Mouse (Mus musculus) heart, embryonic 10.5 days (tissue): ENCODE measurements around the gene Naif1. TPM values are rescaled to one million over a fixed set of nuclear protein-coding genes. Genes with fewer than 3 reads are reported as not detected.

ENCODE experiments used
- DNase-seq: peaks from one replicate; pipeline ENCODE4 v3.0.0-alpha.2; 2017; ENCODE audit warnings: low spot score
- H3K27ac ChIP-seq: fragments of 300-500 bp; sonication (generic); 2 replicates; pipeline ENCODE4 v1.5.1; 2016; ENCODE audit warnings: mild to moderate bottlenecking
- H3K27me3 ChIP-seq: fragments of 300-500 bp; sonication (generic); 2 replicates; pipeline ENCODE4 v1.6.1; 2016; ENCODE audit warnings: mild to moderate bottlenecking; ENCODE audit not compliant: poor library complexity, insufficient read depth, severe bottlenecking
- H3K36me3 ChIP-seq: fragments of 300-500 bp; sonication (generic); 2 replicates; pipeline ENCODE4 v1.6.1; 2016; ENCODE audit warnings: mild to moderate bottlenecking, moderate library complexity
- H3K4me1 ChIP-seq: fragments of 300-500 bp; sonication (generic); 2 replicates; pipeline ENCODE4 v1.6.1; 2016; ENCODE audit warnings: mild to moderate bottlenecking
- H3K4me3 ChIP-seq: fragments of 300-500 bp; sonication (generic); 2 replicates; pipeline ENCODE4 v1.5.1; 2016; ENCODE audit warnings: mild to moderate bottlenecking, moderate library complexity
- H3K9me3 ChIP-seq: fragments of 300-500 bp; sonication (generic); 2 replicates; pipeline ENCODE4 v1.6.1; 2016; ENCODE audit warnings: mild to moderate bottlenecking, moderate library complexity
- WGBS: fragments of 180-500 bp; shearing (Covaris S2); methylation state at CpG from one replicate; pipeline ENCODE4 v1.1.7; 2016; 5-methylcytosine and 5-hydroxymethylcytosine counted together
- polyA plus RNA-seq: library from polyadenylated mRNA; unstranded; fragments of >200 nt; fragmentation: Nextera tagmentation; extraction: Ambion mirVana; gene quantifications from 2 replicates; pipeline ENCODE4 v1.2.1, GENCODE M21; 2016

Gene Naif1
- polyA plus RNA-seq, 1 experiment from 2014 or later = 5.5 TPM

DNA sequence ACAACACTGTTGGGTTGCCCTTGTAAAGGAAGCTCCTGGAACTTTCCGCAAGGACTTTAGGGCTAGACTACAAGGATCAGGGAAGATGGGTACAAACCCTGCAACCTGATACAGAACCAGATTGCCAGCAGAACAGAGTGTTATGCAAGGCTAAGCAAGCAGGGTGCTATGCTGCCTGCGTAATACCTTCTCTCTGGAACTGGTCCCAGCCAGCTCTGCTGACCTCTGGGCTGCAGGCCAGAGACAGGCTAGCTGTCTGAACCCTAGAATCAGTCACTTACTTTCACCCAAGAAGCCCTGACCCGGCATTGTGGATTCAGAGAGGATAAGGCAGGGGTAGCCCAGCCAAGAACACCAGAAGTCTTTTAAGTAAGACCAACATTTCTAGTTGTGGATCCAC is 30.9 kb upstream of the Naif1 start:
- Histone ChIP-seq H3K36me3 (peaks cover 72% of the 10 kb centered on the region), H3K4me3 (no peak overlapping the region), H3K4me1 (peaks cover 32% of the 10 kb centered on the region), H3K27me3 (no peaks in the 10 kb centered on the region), H3K27ac (no peak overlapping the region), H3K9me3 (no peaks in the 10 kb centered on the region)
- DNase-seq = no peak
- 89% methylated on average over 3 of the region's 3 CpGs for WGBS

DNA sequence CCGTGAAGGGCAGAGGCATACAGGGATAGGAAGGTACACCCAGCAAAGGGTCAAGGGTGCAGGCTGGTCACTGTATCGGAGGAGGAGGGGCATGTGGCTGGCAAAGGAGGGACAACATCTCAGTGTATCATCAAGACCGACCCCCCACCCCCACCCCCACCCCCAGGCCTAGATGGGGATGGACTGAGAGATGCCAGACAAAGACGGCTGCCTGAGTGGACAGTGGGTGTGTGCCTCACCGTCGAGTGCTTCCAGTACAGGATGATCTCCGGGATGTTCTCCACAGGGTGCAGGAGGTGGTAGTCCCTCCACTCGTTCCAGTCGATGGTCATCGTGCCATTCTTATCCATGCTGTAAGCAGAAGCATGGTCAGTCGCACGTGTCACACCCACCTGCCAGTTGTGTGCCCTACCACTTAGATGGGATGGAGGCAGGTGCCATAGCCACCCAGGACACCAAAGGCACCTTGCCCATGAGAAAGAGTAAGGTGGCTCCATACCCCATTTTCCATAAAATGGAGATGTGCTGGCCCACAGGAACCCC is 30.1 kb upstream of the Naif1 start:
- no peaks in the 10 kb centered on the region for H3K9me3 ChIP-seq
- H3K27ac ChIP-seq = no peak overlapping the region
- H3K27me3 ChIP-seq = no peaks in the 10 kb centered on the region
- no peak for DNase-seq
- 90% methylated on average over 12 of the region's 12 CpGs for WGBS
- peaks cover 64% of the 10 kb centered on the region for H3K36me3 ChIP-seq
- peaks cover 39% of the 10 kb centered on the region for H3K4me1 ChIP-seq
- H3K4me3 ChIP-seq = no peak overlapping the region

DNA sequence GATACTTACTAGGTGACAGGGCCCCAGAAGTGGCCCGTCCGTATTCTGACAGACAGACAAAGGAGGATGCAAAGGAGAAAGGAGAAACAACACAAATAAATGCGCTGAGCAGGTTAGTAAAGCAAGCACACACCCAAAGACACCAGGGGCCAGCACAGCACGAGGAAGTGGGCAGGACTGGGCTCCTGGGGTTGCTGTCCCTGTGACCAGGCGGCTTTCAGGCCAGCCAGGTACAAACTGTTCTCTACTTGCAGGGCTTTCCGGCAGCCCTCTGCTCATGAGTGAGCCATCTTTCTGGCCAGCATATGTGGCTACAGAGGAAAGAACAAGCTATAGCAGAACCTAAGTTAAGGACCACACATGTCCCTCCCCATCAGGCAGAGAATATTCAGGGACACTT is 29.6 kb upstream of the Naif1 start:
- no peaks in the 10 kb centered on the region for H3K9me3 ChIP-seq
- H3K4me1 ChIP-seq = peaks cover 44% of the 10 kb centered on the region
- no peak overlapping the region for H3K27ac ChIP-seq
- WGBS = 83% methylated on average over 6 of the region's 6 CpGs
- H3K27me3 ChIP-seq = no peaks in the 10 kb centered on the region
- peaks cover 59% of the 10 kb centered on the region for H3K36me3 ChIP-seq
- DNase-seq = no peak
- H3K4me3 ChIP-seq = no peak overlapping the region

DNA sequence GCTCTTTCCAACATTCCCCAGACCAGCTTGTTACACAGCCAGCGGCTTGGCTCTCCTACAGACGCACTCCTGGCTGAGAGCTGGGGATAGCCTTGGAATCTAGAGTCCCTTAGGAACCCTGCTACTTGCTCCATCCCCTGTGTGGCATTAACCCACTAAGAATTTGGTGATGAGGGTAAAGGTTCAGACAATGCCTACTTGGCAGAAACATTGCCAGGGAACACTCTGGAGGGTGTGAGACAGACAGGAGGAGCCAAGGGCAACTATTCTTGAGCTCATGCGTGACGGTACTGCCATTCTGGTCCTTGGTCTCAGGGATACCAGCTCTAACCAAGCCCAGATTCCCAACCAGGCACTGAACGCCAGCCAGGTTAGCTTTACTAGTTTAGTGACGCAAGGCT is 28.4 kb upstream of the Naif1 start:
- Histone ChIP-seq H3K36me3 (peaks cover 47% of the 10 kb centered on the region), H3K9me3 (no peaks in the 10 kb centered on the region), H3K4me1 (peaks cover 46% of the 10 kb centered on the region), H3K4me3 (no peak overlapping the region), H3K27me3 (no peaks in the 10 kb centered on the region), H3K27ac (no peak overlapping the region)
- 90% methylated on average over 6 of the region's 6 CpGs for WGBS
- DNase-seq = no peak

DNA sequence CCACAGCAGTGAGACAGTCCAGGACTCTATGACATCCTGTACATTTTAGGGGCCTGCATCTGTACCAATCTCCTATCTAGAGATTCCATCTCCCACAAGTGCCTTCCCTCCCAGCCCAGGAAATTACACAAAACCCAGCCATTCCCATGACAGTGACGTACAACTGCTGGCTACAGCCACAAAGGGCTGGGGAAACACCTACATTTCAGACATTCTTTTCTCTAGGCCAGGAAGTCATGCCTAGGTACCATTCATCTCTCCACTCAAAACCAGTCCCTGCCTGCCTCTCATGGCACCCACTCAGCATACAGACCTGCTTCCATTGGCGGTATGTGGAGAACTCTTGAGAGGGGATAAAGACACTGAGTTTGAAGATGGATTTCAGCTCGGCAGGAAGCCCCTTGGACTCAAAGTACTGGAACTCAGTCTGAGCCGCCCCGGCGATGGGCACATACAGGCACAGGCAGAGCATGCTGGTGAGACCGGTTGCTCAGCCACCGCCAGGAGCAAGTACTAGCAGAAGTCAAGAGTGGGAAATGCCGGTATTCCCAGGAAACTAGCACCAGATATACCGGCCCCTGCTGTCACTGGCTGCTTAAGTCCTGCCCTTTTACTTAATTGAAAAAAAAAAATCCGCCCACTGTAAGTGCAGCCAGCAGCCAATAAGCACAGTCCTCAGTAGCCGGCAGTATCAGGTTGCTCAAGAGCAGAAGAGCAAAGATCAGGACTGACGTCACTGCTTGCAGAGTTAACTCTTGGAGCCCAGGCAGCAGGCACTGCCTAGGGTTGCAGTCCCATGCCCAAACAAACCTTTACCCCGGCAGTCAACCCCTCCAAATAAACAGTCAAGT is 26.6 kb upstream of the Naif1 start:
- 1% methylated on average over 14 of the region's 14 CpGs for WGBS
- Histone ChIP-seq H3K4me1 (peaks cover 61% of the 10 kb centered on the region), H3K27me3 (no peaks in the 10 kb centered on the region), H3K9me3 (no peaks in the 10 kb centered on the region), H3K27ac (peak overlapping the region; percentile 84), H3K4me3 (peak overlapping the region; percentile 63), H3K36me3 (peaks cover 29% of the 10 kb centered on the region)
- peak; percentile 93 for DNase-seq

DNA sequence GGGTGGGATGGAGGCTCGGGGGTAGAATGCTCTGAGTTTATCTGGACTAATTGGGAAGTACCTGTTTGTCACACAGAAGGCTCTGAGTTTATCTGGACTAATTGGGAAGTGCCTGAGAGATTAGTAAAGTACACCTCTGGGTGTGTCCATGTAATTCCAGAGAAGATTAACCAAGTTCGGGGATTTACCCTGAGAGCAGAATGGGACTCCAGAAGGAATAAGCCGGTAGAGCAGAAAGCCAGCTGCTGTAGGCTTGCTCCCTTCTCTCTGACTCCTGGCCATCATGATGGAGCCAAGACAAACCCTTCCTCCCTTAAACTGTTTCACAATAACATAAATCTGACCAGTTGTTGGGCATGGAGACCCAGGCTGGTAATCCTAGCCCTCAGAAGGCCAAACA is 25.5 kb upstream of the Naif1 start:
- no peak for DNase-seq
- Histone ChIP-seq H3K4me3 (no peak overlapping the region), H3K36me3 (peaks cover 18% of the 10 kb centered on the region), H3K27me3 (no peaks in the 10 kb centered on the region), H3K9me3 (no peaks in the 10 kb centered on the region), H3K4me1 (peaks cover 69% of the 10 kb centered on the region), H3K27ac (peak overlapping the region; percentile 84)
- WGBS = 40% methylated on average over 3 of the region's 3 CpGs

DNA sequence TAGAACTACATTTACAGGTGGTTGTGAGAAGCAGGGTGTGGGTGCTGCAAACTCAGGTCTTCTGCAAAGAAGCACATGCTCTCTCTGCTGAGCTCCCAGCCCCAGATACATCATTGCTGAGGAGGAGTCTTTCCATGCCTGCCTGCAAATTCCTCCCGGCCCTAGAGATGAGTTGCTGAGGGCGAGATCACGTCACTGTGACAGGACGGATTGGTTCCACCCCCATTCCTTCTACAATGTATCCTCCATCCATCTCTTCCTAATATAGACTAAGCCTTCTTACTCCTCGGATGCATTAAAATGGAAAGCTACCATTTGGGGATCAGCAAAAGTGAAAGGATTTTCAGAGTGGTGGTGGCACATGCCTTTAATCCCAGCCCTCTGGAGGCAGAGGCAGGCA is 24.7 kb upstream of the Naif1 start:
- DNase-seq = no peak
- Histone ChIP-seq H3K4me3 (no peak overlapping the region), H3K9me3 (no peaks in the 10 kb centered on the region), H3K4me1 (peaks cover 76% of the 10 kb centered on the region), H3K27me3 (no peaks in the 10 kb centered on the region), H3K36me3 (peaks cover 10% of the 10 kb centered on the region), H3K27ac (peak overlapping the region; percentile 84)
- WGBS = 55% methylated on average over 5 of the region's 5 CpGs

DNA sequence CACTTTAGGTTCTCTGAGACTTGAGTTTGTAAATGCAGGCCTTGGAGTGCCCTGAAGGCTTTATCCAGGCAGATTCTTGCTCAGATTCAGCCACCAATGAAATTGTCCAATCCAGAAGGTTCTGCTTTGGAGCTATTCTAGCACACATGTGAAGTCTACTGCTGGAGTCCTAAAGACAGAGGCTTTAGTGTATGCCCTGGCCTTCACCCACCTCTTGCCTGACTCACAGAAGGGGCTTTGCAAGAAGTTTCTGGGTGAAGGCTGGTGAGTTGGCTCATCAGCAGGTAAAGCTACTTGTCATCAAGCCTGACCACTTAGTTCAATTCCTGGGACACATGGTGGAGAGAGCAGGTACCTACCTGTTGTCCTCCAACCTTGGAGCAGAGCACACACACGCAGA is 24.1 kb upstream of the Naif1 start:
- no peak for DNase-seq
- Histone ChIP-seq H3K36me3 (peaks cover 4% of the 10 kb centered on the region), H3K4me1 (peaks cover 80% of the 10 kb centered on the region), H3K27me3 (no peaks in the 10 kb centered on the region), H3K9me3 (no peaks in the 10 kb centered on the region), H3K4me3 (no peak overlapping the region), H3K27ac (peak overlapping the region; percentile 18; the same call in 1 of the 2 replicates)
- WGBS = 89% methylated on average over 1 of the region's 1 CpGs

DNA sequence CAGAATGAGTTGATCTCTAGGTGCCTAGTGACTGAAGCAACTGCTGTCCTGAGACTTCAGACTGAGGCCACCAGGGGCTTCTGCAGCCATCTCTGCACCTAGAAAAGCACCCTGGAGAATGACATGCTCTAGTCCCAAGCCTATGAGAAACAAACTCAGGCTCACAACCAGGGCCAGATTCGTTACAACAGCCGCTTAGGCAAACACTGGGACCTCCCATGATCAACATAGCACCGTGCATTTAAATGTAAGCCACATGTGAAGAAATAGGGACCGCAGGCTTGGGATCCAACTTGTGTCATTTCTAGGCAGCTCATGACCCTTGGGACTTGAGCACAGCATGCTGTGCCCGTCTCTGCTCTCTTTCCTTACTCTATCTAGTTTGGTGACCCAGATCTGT is 22.5 kb upstream of the Naif1 start:
- no peak for DNase-seq
- 78% methylated on average over 5 of the region's 5 CpGs for WGBS
- H3K9me3 ChIP-seq = no peaks in the 10 kb centered on the region
- peak overlapping the region; percentile 19; the same call in 1 of the 2 replicates for H3K27ac ChIP-seq
- H3K27me3 ChIP-seq = no peaks in the 10 kb centered on the region
- H3K4me3 ChIP-seq = no peak overlapping the region
- no peaks in the 10 kb centered on the region for H3K36me3 ChIP-seq
- peaks cover 76% of the 10 kb centered on the region for H3K4me1 ChIP-seq

DNA sequence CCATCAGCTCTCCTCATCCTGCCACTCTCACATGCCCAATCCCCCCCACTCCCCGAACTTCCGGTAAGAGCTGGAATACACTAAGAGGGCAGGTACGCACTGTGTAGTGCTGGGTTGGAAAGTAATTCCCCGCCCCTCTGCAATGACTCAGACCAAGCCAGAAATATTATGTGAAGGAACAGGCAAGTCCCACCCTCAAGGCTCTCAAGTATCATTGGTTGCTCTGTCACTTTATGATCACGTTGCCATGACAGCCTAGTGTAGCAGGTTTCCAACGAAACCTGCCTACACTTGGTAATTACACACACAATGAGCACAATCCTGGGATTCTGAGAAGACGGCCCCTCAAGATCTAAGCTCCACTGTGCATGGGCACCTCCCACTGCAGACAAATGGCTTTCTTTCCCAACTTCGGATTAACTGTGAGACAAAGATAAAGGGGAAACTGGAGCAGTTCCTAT is 22.0 kb upstream of the Naif1 start:
- WGBS = 74% methylated on average over 8 of the region's 8 CpGs
- H3K4me3 ChIP-seq = no peak overlapping the region
- peaks cover 70% of the 10 kb centered on the region for H3K4me1 ChIP-seq
- no peak overlapping the region for H3K27ac ChIP-seq
- no peaks in the 10 kb centered on the region for H3K9me3 ChIP-seq
- no peaks in the 10 kb centered on the region for H3K36me3 ChIP-seq
- DNase-seq = no peak
- H3K27me3 ChIP-seq = no peaks in the 10 kb centered on the region

DNA sequence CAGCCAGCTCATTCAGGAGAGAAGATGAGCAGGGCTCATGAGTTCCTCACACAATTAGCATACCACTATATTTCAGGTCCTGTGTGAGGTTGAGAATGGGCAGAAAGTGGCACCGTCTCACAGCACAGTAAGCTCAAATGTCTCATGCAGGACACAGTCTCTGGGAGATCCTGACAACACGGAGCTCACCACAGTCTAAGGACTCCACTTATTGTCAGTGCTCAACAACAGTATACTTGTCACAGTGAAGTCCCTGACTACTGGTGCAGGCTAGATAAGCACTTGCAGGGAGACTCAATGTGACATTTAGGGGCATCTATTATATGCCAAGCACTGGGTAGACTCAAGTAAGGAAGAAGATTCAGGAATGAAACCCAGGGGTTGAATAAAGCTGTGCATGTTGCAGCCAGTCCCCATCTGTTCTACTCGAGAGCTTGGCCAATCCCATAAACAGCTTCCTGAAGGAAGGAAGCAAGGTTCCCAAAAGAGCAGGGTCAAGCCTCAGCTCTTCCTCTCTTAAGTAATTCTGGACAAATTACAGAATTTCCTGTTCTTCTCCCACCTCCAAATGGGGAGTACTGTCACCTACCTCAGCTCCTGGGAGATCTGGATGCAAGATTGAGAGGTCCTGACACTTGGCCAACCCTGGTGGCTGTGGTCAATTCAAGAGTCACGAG is 20.9 kb upstream of the Naif1 start:
- Histone ChIP-seq H3K27me3 (no peaks in the 10 kb centered on the region), H3K4me3 (no peak overlapping the region), H3K36me3 (no peaks in the 10 kb centered on the region), H3K4me1 (peaks cover 59% of the 10 kb centered on the region), H3K27ac (no peak overlapping the region), H3K9me3 (no peaks in the 10 kb centered on the region)
- 80% methylated on average over 4 of the region's 4 CpGs for WGBS
- no peak for DNase-seq

DNA sequence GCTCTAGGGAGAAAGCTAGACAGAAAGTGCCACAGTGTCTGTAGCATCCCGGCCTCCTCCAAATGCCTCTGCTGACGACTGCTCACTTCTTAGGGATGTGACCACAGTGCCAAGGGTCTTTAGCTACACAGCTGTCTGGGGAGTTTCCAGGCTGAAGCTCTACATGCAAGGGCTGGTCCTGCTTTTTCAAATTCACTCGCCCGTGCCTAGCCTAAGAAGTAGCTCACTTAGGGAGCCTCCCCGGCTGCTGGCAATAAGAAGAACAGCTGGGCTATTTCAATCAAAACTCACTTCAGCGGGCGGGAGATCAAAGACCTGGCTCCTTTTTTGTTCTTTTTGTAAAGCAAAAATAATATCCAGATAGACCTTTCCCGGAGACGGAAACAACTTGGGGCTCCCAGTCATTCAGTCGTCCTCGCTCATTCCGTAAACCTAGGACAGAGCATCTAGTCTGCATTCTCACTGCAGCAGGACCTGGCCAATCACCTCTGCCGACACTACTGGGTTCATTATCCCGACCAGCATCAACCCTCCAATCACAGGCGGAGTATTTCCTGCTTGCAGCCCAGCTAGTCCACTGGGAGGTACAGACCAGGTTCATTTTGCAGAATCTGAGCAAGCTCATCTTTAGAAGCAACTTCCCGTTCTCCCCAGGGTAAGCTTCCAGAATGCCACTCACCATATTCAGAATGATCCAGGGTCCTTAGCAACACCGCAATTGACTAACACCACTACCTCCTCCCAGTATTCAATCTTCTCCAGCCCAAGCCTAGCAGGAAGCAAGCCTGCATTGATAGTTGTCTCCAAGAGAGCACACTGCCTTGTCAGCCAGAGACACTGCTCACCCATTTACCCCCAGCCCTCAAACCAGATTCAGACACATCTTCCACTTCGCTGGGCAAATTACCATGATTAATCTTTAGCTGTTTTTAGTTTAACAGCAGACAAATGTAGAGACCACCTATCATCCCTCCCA is 19.3 kb upstream of the Naif1 start:
- peak; percentile 94 for DNase-seq
- H3K4me1 ChIP-seq = peaks cover 45% of the 10 kb centered on the region
- no peaks in the 10 kb centered on the region for H3K36me3 ChIP-seq
- no peaks in the 10 kb centered on the region for H3K9me3 ChIP-seq
- H3K27ac ChIP-seq = peak overlapping the region; percentile 85
- H3K4me3 ChIP-seq = peak overlapping the region; percentile 53
- no peaks in the 10 kb centered on the region for H3K27me3 ChIP-seq
- 10% methylated on average over 18 of the region's 18 CpGs for WGBS
